Mouse (Mus musculus): Measurements from ENCODE around the gene Clstn3.

Clstn3 gene

GRCm38 (mm10) chr6:124433688-124434324 is 30.8 kb downstream of the Clstn3 start:
- no peak for TF ChIP-seq GATA4 (IDR thresholded peaks at IDR 0.05; ENCODE audit: insufficient replicate concordance, low read length)

GRCm38 (mm10) chr6:124430784-124431495 is 33.7 kb downstream of the Clstn3 start:
- no peak for TF ChIP-seq GATA4 (IDR thresholded peaks at IDR 0.05; ENCODE audit: insufficient replicate concordance, low read length)

- no peak for TF ChIP-seq GATA4 (IDR thresholded peaks at IDR 0.05; ENCODE audit: insufficient replicate concordance, low read length)
Measured at GRCm38 (mm10) chr6:124430379-124430778, 34.2 kb downstream of the Clstn3 start.

GRCm38 (mm10) chr6:124427791-124428576 is 36.6 kb downstream of the Clstn3 start:
- TF ChIP-seq GATA4 (IDR thresholded peaks at IDR 0.05; ENCODE audit: insufficient replicate concordance, low read length): no peak

- no peak for TF ChIP-seq GATA4 (IDR thresholded peaks at IDR 0.05; ENCODE audit: insufficient replicate concordance, low read length)
Measured at GRCm38 (mm10) chr6:124427289-124427688, 37.3 kb downstream of the Clstn3 start.

GRCm38 (mm10) chr6:124426604-124427003 is 38.0 kb downstream of the Clstn3 start:
- TF ChIP-seq GATA4 (IDR thresholded peaks at IDR 0.05; ENCODE audit: insufficient replicate concordance, low read length): no peak

GRCm38 (mm10) chr6:124425523-124425922 is 39.1 kb downstream of the Clstn3 start:
- TF ChIP-seq GATA4 (IDR thresholded peaks at IDR 0.05; ENCODE audit: insufficient replicate concordance, low read length): no peak; the same call in 1 of the 2 replicates

GRCm38 (mm10) chr6:124425042-124425441 is 39.6 kb downstream of the Clstn3 start:
- TF ChIP-seq GATA4 (IDR thresholded peaks at IDR 0.05; ENCODE audit: insufficient replicate concordance, low read length): peak; percentile 23; the same call in 1 of the 2 replicates

GRCm38 (mm10) chr6:124424068-124424498 is 40.5 kb downstream of the Clstn3 start:
- TF ChIP-seq GATA4 (IDR thresholded peaks at IDR 0.05; ENCODE audit: insufficient replicate concordance, low read length): peak; percentile 69; the same call in 1 of the 2 replicates

GRCm38 (mm10) chr6:124418686-124419085 is 45.9 kb downstream of the Clstn3 start:
- TF ChIP-seq GATA4 (IDR thresholded peaks at IDR 0.05; ENCODE audit: insufficient replicate concordance, low read length): no peak

- no peak for TF ChIP-seq GATA4 (IDR thresholded peaks at IDR 0.05; ENCODE audit: insufficient replicate concordance, low read length)
Measured at GRCm38 (mm10) chr6:124415347-124416088, 49.1 kb downstream of the Clstn3 start.

GRCm38 (mm10) chr6:124414927-124415325 is 49.7 kb downstream of the Clstn3 start, which contains the start of gene Pex5:
Gene Pex5, minus strand, starts transcription at chr6:124415067.
- TF ChIP-seq GATA4 (IDR thresholded peaks at IDR 0.05; ENCODE audit: insufficient replicate concordance, low read length): no peak

GRCm38 (mm10) chr6:124414150-124414926 is 50.3 kb downstream of the Clstn3 start:
- no peak for TF ChIP-seq GATA4 (IDR thresholded peaks at IDR 0.05; ENCODE audit: insufficient replicate concordance, low read length)

- TF ChIP-seq GATA4 (IDR thresholded peaks at IDR 0.05; ENCODE audit: insufficient replicate concordance, low read length): no peak
Measured at GRCm38 (mm10) chr6:124413770-124414149, 50.8 kb downstream of the Clstn3 start.
